Mouse (Mus musculus): Measurements from ENCODE around the gene Nat8f5.
"Not testable (repeated sequence)": the region's sequence is repeated elsewhere in the genome, so short reads cannot be mapped to it uniquely, and the experiment has no call there.

Gene Nat8f5

GRCm38 (mm10) chr6:85820837-85821236, at the start of gene Nat8f5, which contains the start of gene Nat8f6:
Gene Nat8f5 (minus strand): TSS chr6:85820972.
Gene Nat8f6 (minus strand): TSS chr6:85820954.
- DNase-seq: no peak

- not testable (repeated sequence) for DNase-seq
These were observed 48.2 kb upstream of the Nat8f5 start, which contains the start of gene Nat8f2 for GRCm38 (mm10) chr6:85869006-85869405. Gene Nat8f2 (minus strand): TSS chr6:85869158.

- no peak for DNase-seq
These were observed 47.2 kb upstream of the Nat8f5 start for GRCm38 (mm10) chr6:85867726-85868690.

GRCm38 (mm10) chr6:85866995-85867394, 46.2 kb upstream of the Nat8f5 start:
- DNase-seq: not testable (repeated sequence)

- DNase-seq: not testable (repeated sequence)
These were observed 45.4 kb upstream of the Nat8f5 start for GRCm38 (mm10) chr6:85866166-85866565.

GRCm38 (mm10) chr6:85864900-85865639, 44.3 kb upstream of the Nat8f5 start:
- peak; percentile 27 for DNase-seq

- DNase-seq: no peak
These were observed 43.1 kb upstream of the Nat8f5 start for GRCm38 (mm10) chr6:85863840-85864239.

GRCm38 (mm10) chr6:85863136-85863535, 42.4 kb upstream of the Nat8f5 start:
- DNase-seq: no peak

GRCm38 (mm10) chr6:85862565-85862964, 41.8 kb upstream of the Nat8f5 start:
- DNase-seq: no peak

- no peak for DNase-seq
These were observed 40.5 kb upstream of the Nat8f5 start for GRCm38 (mm10) chr6:85861247-85861646.

GRCm38 (mm10) chr6:85856194-85856678, 35.5 kb upstream of the Nat8f5 start:
- peak; percentile 70 for DNase-seq

- no peak for DNase-seq
These were observed 32.7 kb upstream of the Nat8f5 start for GRCm38 (mm10) chr6:85853481-85853880.

GRCm38 (mm10) chr6:85851062-85851773, 30.4 kb upstream of the Nat8f5 start:
- no peak for DNase-seq

GRCm38 (mm10) chr6:85849240-85849639, 28.5 kb upstream of the Nat8f5 start:
- no peak for DNase-seq

- DNase-seq: no peak
These were observed 27.4 kb upstream of the Nat8f5 start for GRCm38 (mm10) chr6:85848140-85848539.

GRCm38 (mm10) chr6:85846921-85847320, 26.1 kb upstream of the Nat8f5 start:
- DNase-seq: no peak

GRCm38 (mm10) chr6:85843677-85844458, 23.1 kb upstream of the Nat8f5 start:
- DNase-seq: not testable (repeated sequence)

- DNase-seq: peak; percentile 27
These were observed 19.2 kb upstream of the Nat8f5 start for GRCm38 (mm10) chr6:85839982-85840381.

GRCm38 (mm10) chr6:85838674-85839073, 17.9 kb upstream of the Nat8f5 start:
- no peak for DNase-seq

GRCm38 (mm10) chr6:85837307-85837706, 16.5 kb upstream of the Nat8f5 start:
- peak; percentile 23 for DNase-seq

GRCm38 (mm10) chr6:85836827-85837226, 16.1 kb upstream of the Nat8f5 start:
- peak; percentile 45 for DNase-seq

GRCm38 (mm10) chr6:85836098-85836497, 15.3 kb upstream of the Nat8f5 start:
- not testable (repeated sequence) for DNase-seq

All from cerebellum, adult 9-11 months (tissue).